Mouse (Mus musculus) E14TG2a.4 (cell line): ENCODE results near the gene Atp1b1.

Source experiments
- CTCF ChIP-seq: conservative IDR thresholded peaks from 2 replicates; pipeline ENCODE4 v1.5.1; 2014; ENCODE audit warnings: low read length
- POU5F1 ChIP-seq: IDR thresholded peaks from 2 replicates; pipeline ENCODE4 v1.6.1; 2014; ENCODE audit warnings: low read length, borderline replicate concordance

GRCm38 (mm10) chr1:164417604-164418003, 40.6 kb downstream of the Atp1b1 start:
- TF ChIP-seq CTCF (no peak), POU5F1 (no peak)
